ENCODE assay signal across 8 mouse cellular contexts in genomic region chr4:155839483-155839910, GRCm38 (mm10). TPM values are rescaled to one million over a fixed set of nuclear protein-coding genes. Genes with fewer than 3 reads are reported as not detected.
DNase-seq lines count a peak whose midpoint lies in the region; ATAC-seq and TF ChIP-seq lines count a peak whose summit lies in the region.

Gene Mxra8, plus strand, starts transcription at chr4:155839680.

- peak within 1 kb of the TSS; percentile 97 for H3K4me2 ChIP-seq in intestine, embryonic 16.5 days (ENCODE audit: low read depth, low read length)
- H3K4me2 ChIP-seq in liver, postnatal 0 days (ENCODE audit: low read depth, low read length) = peak within 1 kb of the TSS; percentile 87

- TF ChIP-seq CTCF in cortical plate, adult 2 months (IDR thresholded peaks at IDR 0.05; ENCODE audit: extremely low read depth, insufficient read depth, low read length) = no peak
- no peak for TF ChIP-seq CTCF in liver, postnatal 0 days (IDR thresholded peaks at IDR 0.05; ENCODE audit: low read depth)

- H3K36me3 ChIP-seq in intestine, embryonic 16.5 days (ENCODE audit: control insufficient read depth, insufficient read depth, low read length) = no peaks in the 10 kb centered on the region
- H3K36me3 ChIP-seq in liver, postnatal 0 days (replicated peaks; ENCODE audit: insufficient read depth, low read length) = no peaks in the 10 kb centered on the region

- peak within 1 kb of the TSS; percentile 21; the same call in 1 of the 2 replicates for H3K4me3 ChIP-seq in cortical plate, adult 2 months (ENCODE audit: insufficient read depth, low read length)
- H3K4me3 ChIP-seq in intestine, embryonic 16.5 days (ENCODE audit: low read length) = peak within 1 kb of the TSS; percentile 60
- peak within 1 kb of the TSS; percentile 53 for H3K4me3 ChIP-seq in liver, postnatal 0 days (ENCODE audit: low read depth, low read length)

- H3K9ac ChIP-seq in intestine, embryonic 16.5 days (ENCODE audit: low read depth, low read length) = peak within 1 kb of the TSS; percentile 75
- H3K9ac ChIP-seq in liver, postnatal 0 days (replicated peaks) = peak within 1 kb of the TSS; percentile 52; the same call in 1 of the 2 replicates

- H3K9me3 ChIP-seq in intestine, embryonic 16.5 days (ENCODE audit: control insufficient read depth, low read length) = no peaks in the 10 kb centered on the region
- no peaks in the 10 kb centered on the region for H3K9me3 ChIP-seq in liver, postnatal 0 days (ENCODE audit: low read length)

- DNase-seq in layer of hippocampus, postnatal 10 days (ENCODE audit: low spot score in 2 of 2) = no peak
- no peak for DNase-seq in layer of hippocampus, adult 11-12 months (ENCODE audit: low spot score)
- DNase-seq in gonadal fat pad, adult 2 months (ENCODE audit: low read depth) = no peak
- DNase-seq in liver, postnatal 0 days = peak; percentile 61
- peak; percentile 85 for DNase-seq in ovary, adult 18-20 months (ENCODE audit: low spot score)

- WGBS in intestine, embryonic 16.5 days = 7% methylated on average over 16 of the region's 16 CpGs
- 30% methylated on average over 16 of the region's 16 CpGs for WGBS in liver, postnatal 0 days (ENCODE audit: insufficient replicate concordance)

- no peak within 1 kb of the TSS for H3K27ac ChIP-seq in cortical plate, adult 2 months (ENCODE audit: insufficient read depth, low read length)
- H3K27ac ChIP-seq in intestine, embryonic 16.5 days (ENCODE audit: low read length) = peak within 1 kb of the TSS; percentile 93
- peak within 1 kb of the TSS; percentile 58; the same call in 1 of the 2 replicates for H3K27ac ChIP-seq in liver, postnatal 0 days (ENCODE audit: low read depth)

- H3K27me3 ChIP-seq in intestine, embryonic 16.5 days (replicated peaks; ENCODE audit: control insufficient read depth, insufficient read depth, low read length) = no peaks in the 10 kb centered on the region
- H3K27me3 ChIP-seq in liver, postnatal 0 days (ENCODE audit: insufficient read depth, low read length) = peaks cover 4% of the 10 kb centered on the region; the same call in 1 of the 2 replicates

- no peaks in the 10 kb centered on the region for H3K4me1 ChIP-seq in cortical plate, adult 2 months (ENCODE audit: control insufficient read depth, insufficient read depth, low read length)
- peaks cover 30% of the 10 kb centered on the region for H3K4me1 ChIP-seq in intestine, embryonic 16.5 days (ENCODE audit: control insufficient read depth, insufficient read depth, low read length)
- peaks cover 15% of the 10 kb centered on the region for H3K4me1 ChIP-seq in liver, postnatal 0 days (ENCODE audit: insufficient read depth)

- ATAC-seq in intestine, embryonic 16.5 days = peak; percentile 81
- peak; percentile 62 for ATAC-seq in liver, postnatal 0 days
- no peak for ATAC-seq in megakaryocyte-erythroid progenitor cell, adult 5-6 weeks (replicated peaks; ENCODE audit: low FRiP score, low TSS enrichment, poor library complexity, severe bottlenecking)

- no peak for TF ChIP-seq EP300 in liver, postnatal 0 days (IDR thresholded peaks at IDR 0.05; ENCODE audit: low read depth)

- no peak for TF ChIP-seq POLR2A in cortical plate, adult 2 months (IDR thresholded peaks at IDR 0.05; ENCODE audit: extremely low read depth, insufficient read depth, low read length)

RNA-seq across cellular contexts. Expression of gene Mxra8, which starts in this region (rescaled TPM):
- total RNA-seq in layer of hippocampus, postnatal 10 days (2021) = 10 to 100 TPM; 14.1 to 16.0 TPM
- 14.9 and 15.7 TPM in 2 replicates for polyA plus RNA-seq in cortical plate, adult 2 months (2012; rRNA removed)
- 156 and 190 TPM in 2 replicates for polyA plus RNA-seq in gonadal fat pad, adult 2 months (2012; rRNA removed)
- 76.3 and 80.5 TPM in 2 replicates for polyA plus RNA-seq in intestine, embryonic 16.5 days (2015; fragmentation: Nextera tagmentation; extraction: Ambion mirVana)
- 13.7 and 14.4 TPM in 2 replicates for polyA plus RNA-seq in liver, postnatal 0 days (2015; fragmentation: Nextera tagmentation; extraction: Ambion mirVana)
- total RNA-seq in megakaryocyte-erythroid progenitor cell, adult 5-6 weeks (2014; fragmentation: Nextera tagmentation) = not detected in 2 replicates
- total RNA-seq in megakaryocyte-erythroid progenitor cell, adult 5-6 weeks (2017) = not detected in 2 replicates

Comparison
In these comparisons a context has a peak if more than half of its experiments do, and no peak if none do; other contexts are left out.
1. RNA of gene Mxra8 (total RNA-seq): 14.1 to 16.0 TPM in layer of hippocampus, postnatal 10 days; not detected in megakaryocyte-erythroid progenitor cell, adult 5-6 weeks; every median in the first group is over 10 times any median in the second.
2. DNase-seq: peak in liver, postnatal 0 days (single experiment) and ovary, adult 18-20 months (single experiment); none in layer of hippocampus, postnatal 10 days (0 of 2), layer of hippocampus, adult 11-12 months (single experiment) and gonadal fat pad, adult 2 months (single experiment).
3. Peak in every context shown above with its lines, with median percentiles within 50 percentile points of each other: H3K4me3 ChIP-seq.